Mouse (Mus musculus) gastrocnemius, postnatal 25 days (tissue): ENCODE data around the gene Cd300lb. TPM values are rescaled to one million over a fixed set of nuclear protein-coding genes. Genes with fewer than 3 reads are reported as not detected.
A peak's percentile ranks its signal among the peaks of the same experiment; 100 is the strongest.
"Not testable (repeated sequence)": the region's sequence is repeated elsewhere in the genome, so short reads cannot be mapped to it uniquely, and the experiment has no call there.

Source experiments
- DNase-seq: peaks from one replicate; pipeline ENCODE4 v3.0.0; 2022
- long read RNA-seq, 2 experiments: library from polyadenylated mRNA; stranded (forward); transcript quantifications; one replicate each; pipeline ENCODE4 v2.0.0; 2021
- total RNA-seq, 2 experiments: library from RNA; stranded (reverse); gene quantifications; 1 replicate in 1 of 2; 2 replicates in 1 of 2; pipeline ENCODE4 v1.2.3; 2021

The Cd300lb gene
- under 1 TPM in 1 of 2 experiments, not detected in 1; 0.19 TPM for total RNA-seq
- long read RNA-seq, experiment 1: 0 reads
- long read RNA-seq, experiment 2: 0 reads

- no peak for DNase-seq
These were observed at the start of gene Cd300lb for GRCm38 (mm10) chr11:114934144-114934543. Gene Cd300lb (minus strand): TSS chr11:114934386.

DNA sequence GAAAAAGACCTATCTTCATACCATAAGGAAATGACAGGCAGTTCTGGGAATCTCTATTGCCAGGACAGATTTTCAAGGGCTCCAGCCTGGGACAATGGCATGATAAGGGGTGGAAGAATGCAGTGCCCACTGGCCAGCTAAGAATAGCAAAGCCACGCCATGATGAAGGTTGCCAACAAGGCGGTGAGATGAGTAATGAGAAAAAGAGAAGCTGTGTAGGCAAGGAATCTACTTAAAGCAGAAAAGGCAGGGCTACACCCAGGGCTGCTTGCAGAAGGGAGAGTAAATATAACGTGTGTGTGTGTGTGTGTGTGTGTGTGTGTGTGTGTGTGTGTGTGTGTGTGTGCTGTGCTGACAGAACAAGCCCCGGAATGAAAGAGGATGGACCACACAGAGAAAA is 47.7 kb upstream of the Cd300lb start:
- no peak for DNase-seq

DNA sequence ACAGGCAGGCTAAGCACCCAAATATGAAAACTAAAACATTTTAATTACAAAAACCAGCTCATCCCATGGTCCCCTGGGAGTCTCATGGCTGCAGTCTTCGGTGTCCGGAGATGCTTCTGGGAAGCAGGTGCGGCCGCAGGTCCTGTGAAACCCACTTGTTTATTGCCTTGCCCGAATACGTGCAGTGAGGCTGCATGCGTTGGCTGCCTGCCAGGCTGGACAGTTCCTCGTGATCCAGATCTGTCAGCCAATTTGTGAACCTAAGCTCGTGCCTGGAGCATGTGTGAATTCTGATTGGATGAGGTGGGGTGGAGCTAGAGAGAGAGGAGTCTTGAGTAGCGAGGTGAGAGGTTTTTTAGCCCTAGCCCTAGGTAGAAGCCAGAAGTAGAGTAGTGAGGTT is 38.5 kb upstream of the Cd300lb start:
- no peak for DNase-seq

- no peak for DNase-seq
These were observed 34.6 kb upstream of the Cd300lb start, which contains the start of gene Cd300c for GRCm38 (mm10) chr11:114968752-114969207. Gene Cd300c (minus strand): TSS chr11:114969157.

- no peak for DNase-seq
These were observed 31.1 kb upstream of the Cd300lb start for GRCm38 (mm10) chr11:114965182-114965828.

GRCm38 (mm10) chr11:114960369-114960768 is 26.2 kb upstream of the Cd300lb start:
- no peak for DNase-seq

DNA sequence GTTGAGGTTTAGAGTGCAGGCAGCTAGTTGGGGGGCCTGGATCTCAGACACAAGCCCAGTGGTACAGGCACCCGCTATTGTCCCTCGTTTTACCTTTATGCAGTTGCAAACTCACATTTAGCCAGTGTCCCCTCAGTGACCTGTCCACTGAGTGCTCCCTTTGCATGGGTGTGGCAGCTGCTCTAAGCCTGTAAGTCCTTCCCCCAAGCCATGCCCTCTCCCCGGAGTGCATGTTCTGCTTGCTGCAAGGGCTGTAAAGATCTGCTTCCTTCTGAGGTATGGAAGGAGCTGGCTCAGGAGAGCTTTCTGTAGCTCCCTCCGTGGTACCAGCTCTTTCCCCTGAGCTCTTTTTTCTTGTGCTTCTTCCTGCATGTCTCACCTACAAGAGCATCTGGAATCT is 595 bp downstream of the Cd300lb start:
- DNase-seq: no peak

- DNase-seq: no peak
These were observed 3.1 kb downstream of the Cd300lb start for GRCm38 (mm10) chr11:114931041-114931440.

- DNase-seq: no peak
These were observed 4.6 kb downstream of the Cd300lb start for GRCm38 (mm10) chr11:114929581-114929980.

GRCm38 (mm10) chr11:114923961-114924360 is 10.2 kb downstream of the Cd300lb start:
- no peak for DNase-seq

DNA sequence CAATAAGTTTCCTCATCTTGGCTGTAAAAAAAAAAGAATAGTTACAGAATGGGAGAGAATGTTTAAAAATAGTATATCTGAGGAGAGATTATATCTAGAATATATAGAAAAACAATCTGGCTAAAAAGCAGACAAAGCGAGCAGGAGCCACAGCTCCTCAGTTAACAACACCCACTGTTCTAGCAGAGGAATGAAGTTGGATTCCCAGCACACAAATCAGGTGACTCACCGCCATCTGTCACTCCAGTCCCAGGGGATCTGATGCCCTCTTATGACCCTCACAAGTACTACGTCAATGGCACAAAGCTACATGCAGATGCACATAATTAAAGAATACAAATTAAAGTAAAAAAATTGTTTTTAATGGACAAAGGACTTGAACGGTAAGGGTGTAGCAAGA is 11.7 kb downstream of the Cd300lb start:
- DNase-seq: no peak

GRCm38 (mm10) chr11:114917120-114917519 is 17.1 kb downstream of the Cd300lb start:
- DNase-seq: no peak

GRCm38 (mm10) chr11:114914978-114915377 is 19.2 kb downstream of the Cd300lb start:
- DNase-seq: no peak

DNA sequence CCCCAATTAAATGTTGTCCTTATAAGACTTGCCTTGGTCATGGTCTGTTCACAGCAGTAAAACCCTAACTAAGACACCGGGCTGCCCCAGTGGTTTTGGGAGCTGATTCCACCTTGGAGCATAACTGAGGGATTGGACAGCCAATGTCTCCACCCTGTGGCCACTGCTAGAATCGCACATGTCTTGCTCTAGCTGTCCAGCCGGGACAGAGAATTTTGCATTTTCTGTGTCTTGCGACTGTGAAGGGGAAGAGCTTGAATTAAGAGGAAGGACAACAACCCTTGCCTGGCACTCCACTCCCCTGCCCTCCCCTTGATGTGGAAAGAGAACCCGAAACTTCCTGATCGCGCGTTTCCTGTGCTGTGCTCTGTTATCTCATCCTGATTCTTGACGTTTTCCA is 21.3 kb downstream of the Cd300lb start:
- peak; percentile 56 for DNase-seq

DNA sequence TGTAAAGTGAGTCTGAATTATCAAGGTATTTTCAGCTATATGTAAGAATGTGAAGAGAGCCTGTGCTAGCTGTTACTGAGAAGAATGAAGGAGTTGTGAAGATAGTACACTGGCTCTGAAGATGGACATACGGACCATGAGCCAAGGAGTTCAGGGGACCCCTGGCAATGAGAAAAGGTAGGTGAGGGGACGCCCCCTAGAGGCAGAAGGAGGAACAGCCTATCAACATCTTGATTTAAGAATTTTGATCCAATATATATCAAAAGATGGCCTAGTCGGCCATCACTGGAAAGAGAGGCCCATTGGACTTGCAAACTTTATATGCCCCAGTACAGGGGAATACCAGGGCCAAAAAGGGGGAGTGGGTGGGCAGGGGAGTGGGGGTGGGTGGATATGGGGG is 24.6 kb downstream of the Cd300lb start:
- not testable (repeated sequence) for DNase-seq

DNA sequence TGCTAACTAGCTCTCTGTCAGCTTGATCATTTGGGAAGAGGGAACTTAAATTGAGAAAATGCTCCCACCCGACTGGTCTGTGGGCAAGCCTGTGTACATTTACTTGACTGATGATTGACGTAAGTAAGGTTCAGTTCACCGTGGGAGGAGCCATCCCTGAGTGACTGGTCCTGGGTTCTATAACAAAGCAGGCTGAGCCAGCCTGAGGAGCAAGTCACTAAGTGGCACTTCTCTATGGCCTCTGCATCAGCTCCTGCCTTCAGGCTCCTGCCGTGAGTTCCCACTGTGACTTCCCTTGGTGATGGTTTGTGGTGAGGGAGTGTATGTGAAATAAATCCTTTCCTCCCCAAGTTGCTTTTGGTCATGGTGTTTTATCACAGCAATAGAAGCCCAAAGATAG is 26.1 kb downstream of the Cd300lb start:
- DNase-seq: no peak

DNA sequence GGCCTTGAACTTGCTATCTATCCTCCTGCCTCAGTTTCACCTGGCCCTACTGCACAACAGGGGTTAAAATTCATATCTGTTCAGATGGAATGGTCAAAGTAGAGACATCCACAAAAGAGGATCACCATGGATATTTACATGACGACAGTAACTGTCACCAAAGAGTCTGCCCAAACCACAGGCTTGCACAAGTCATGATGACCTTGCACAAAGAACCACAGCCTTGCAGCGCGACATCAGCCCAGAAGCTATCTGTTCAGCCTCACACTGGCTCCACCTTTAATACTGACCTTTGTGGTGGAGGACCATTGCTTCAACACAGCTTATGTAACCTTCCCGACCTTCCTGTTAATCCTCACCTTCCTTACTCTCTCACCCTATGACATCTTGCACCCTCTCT is 26.6 kb downstream of the Cd300lb start:
- DNase-seq: no peak

DNA sequence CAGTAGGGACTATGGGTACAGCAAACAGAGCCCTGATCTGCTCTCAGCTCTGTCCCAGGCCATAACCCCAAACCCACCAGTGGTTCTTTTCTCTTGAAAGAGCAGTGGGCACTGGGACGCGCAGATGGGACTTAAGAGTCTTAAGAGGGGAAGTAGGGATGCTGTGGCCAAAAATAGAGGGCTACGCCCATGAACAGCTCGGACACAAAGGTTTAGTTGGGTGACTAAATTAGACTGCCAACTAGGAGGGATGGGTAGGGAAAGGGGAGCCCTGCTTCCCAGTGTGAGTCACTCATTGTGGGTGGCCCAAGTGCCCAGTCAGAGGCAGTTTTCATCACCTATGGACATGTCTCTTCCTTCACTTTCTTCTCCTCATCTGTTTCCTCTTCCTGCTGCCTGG is 31.0 kb downstream of the Cd300lb start:
- DNase-seq: no peak

GRCm38 (mm10) chr11:114898026-114898425 is 36.2 kb downstream of the Cd300lb start:
- DNase-seq: peak; percentile 52

- DNase-seq: no peak
These were observed 38.1 kb downstream of the Cd300lb start for GRCm38 (mm10) chr11:114896085-114896484.

GRCm38 (mm10) chr11:114890542-114890941 is 43.6 kb downstream of the Cd300lb start:
- DNase-seq: no peak

GRCm38 (mm10) chr11:114889991-114890518 is 44.1 kb downstream of the Cd300lb start, which contains the start of gene Cd300a:
Gene Cd300a (plus strand): TSS chr11:114890041.
- no peak for DNase-seq

- no peak for DNase-seq
These were observed 49.6 kb downstream of the Cd300lb start for GRCm38 (mm10) chr11:114884380-114885100.
